Mouse (Mus musculus) urinary bladder, postnatal 36 days (tissue): Measurements from ENCODE around the gene Gm14459.
"Not testable (repeated sequence)": the region's sequence is repeated elsewhere in the genome, so short reads cannot be mapped to it uniquely, and the experiment has no call there.

Experiments used
- DNase-seq, 2 experiments: peaks; one replicate each; pipeline ENCODE4 v3.0.0; 2022; ENCODE audit warnings: low spot score in 2 of 2, mixed read lengths in 1 of 2

Gene Gm14459

GRCm38 (mm10) chrX:8524854-8525253 lies at the start of gene Gm14459:
Gene Gm14459, minus strand, starts transcription at chrX:8524954.
- no peak for DNase-seq

- DNase-seq: not testable (repeated sequence)
Observed at GRCm38 (mm10) chrX:8548155-8548554, 23.4 kb upstream of the Gm14459 start, which contains the start of gene Ssxb6. Gene Ssxb6, minus strand, starts transcription at chrX:8548255.
